Mouse (Mus musculus): ENCODE data around the gene Cd59b.
"Not testable (repeated sequence)": the region's sequence is repeated elsewhere in the genome, so short reads cannot be mapped to it uniquely, and the experiment has no call there.

DNA sequence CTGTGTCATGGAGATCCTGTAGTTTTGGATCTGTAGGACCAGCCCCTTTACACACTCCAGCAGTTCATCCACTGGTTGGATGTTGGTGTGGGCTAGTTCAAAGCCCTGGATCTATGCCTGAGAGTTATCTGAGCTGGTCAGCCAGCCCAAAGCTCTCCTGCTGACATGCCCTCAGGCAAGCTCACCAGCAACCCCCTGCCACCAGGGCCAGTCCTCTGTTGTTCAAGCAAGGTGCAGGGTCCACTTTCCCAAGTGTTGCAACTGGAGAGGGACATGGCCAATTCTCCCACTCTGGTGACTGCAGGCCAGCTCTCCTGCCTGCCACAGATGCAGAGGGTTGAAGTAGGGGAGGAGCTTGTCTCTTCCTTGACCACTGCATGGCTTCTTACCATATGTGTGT is 43.9 kb downstream of the Cd59b start:
- TF ChIP-seq CTCF (IDR thresholded peaks at IDR 0.05; ENCODE audit: borderline replicate concordance, insufficient read depth, low read length); POLR2A (IDR thresholded peaks at IDR 0.05; ENCODE audit: low read depth, low read length): not testable (repeated sequence)
